Mouse (Mus musculus) ES-E14 (cell line): Measurements from ENCODE around the gene Rabgap1l. TPM values are rescaled to one million over a fixed set of nuclear protein-coding genes. Genes with fewer than 3 reads are reported as not detected.

Source experiments
- DNase-seq: peaks from one replicate; pipeline ENCODE4 v3.0.0-alpha.2; 2013; ENCODE audit warnings: low read depth, low spot score
- H3K27ac ChIP-seq: 2 replicates; pipeline ENCODE4 v1.5.1; 2012; ENCODE audit warnings: low read depth, mild to moderate bottlenecking, low read length, moderate library complexity, mixed read lengths; ENCODE audit not compliant: poor library complexity, insufficient read depth, severe bottlenecking
- H3K36me3 ChIP-seq: 2 replicates; pipeline ENCODE4 v1.6.1; 2012; ENCODE audit warnings: mild to moderate bottlenecking, low read length, moderate library complexity, mixed read lengths; ENCODE audit not compliant: control insufficient read depth, poor library complexity, insufficient read depth, severe bottlenecking
- H3K4me1 ChIP-seq, 2 experiments: fragments of 150-350 bp in 1 of 2; sonication (generic) in 1 of 2; 2 replicates each; pipeline ENCODE4 v1.6.1; 2012; ENCODE audit warnings: low read length in 2 of 2, mild to moderate bottlenecking in 1 of 2, mixed read lengths in 1 of 2; ENCODE audit not compliant: control insufficient read depth in 2 of 2, insufficient read depth in 2 of 2, poor library complexity in 1 of 2
- H3K4me3 ChIP-seq, 2 experiments: fragments of 150-350 bp in 1 of 2; sonication (generic) in 1 of 2; 2 replicates each; pipeline ENCODE4 v1.5.1; 2012; ENCODE audit warnings: low read length in 2 of 2, low read depth in 1 of 2, mild to moderate bottlenecking in 1 of 2, mixed read lengths in 1 of 2; ENCODE audit not compliant: insufficient read depth in 1 of 2, poor library complexity in 1 of 2, severe bottlenecking in 1 of 2
- H3K9ac ChIP-seq: 2 replicates; pipeline ENCODE4 v1.6.1; 2012; ENCODE audit warnings: low read depth, mild to moderate bottlenecking, low read length, mixed read lengths; ENCODE audit not compliant: poor library complexity, insufficient read depth, severe bottlenecking
- H3K9me3 ChIP-seq: fragments of 150-350 bp; sonication (generic); 2 replicates; pipeline ENCODE4 v1.6.1; 2012; ENCODE audit warnings: low read depth, mild to moderate bottlenecking, low read length; ENCODE audit not compliant: control insufficient read depth, insufficient read depth
- CHD2 ChIP-seq: IDR thresholded peaks from 2 replicates; pipeline ENCODE4 v1.6.1; 2014; ENCODE audit warnings: mild to moderate bottlenecking, low read depth, low read length, inconsistent platforms
- HCFC1 ChIP-seq: IDR thresholded peaks from 2 replicates; pipeline ENCODE4 v1.6.1; 2012; ENCODE audit warnings: low read length, inconsistent platforms, borderline replicate concordance; ENCODE audit not compliant: insufficient read depth
- MAFK ChIP-seq: IDR thresholded peaks from 2 replicates; pipeline ENCODE4 v1.6.1; 2014; ENCODE audit warnings: mild to moderate bottlenecking, low read depth, low read length, inconsistent platforms; ENCODE audit not compliant: insufficient read depth
- ZC3H11A ChIP-seq: IDR thresholded peaks from 2 replicates; pipeline ENCODE4 v1.6.1; 2012; ENCODE audit warnings: low read depth, mild to moderate bottlenecking, inconsistent platforms, low read length, borderline replicate concordance
- ZNF384 ChIP-seq: IDR thresholded peaks from 2 replicates; pipeline ENCODE4 v1.6.1; 2012; ENCODE audit warnings: low read depth, low read length, inconsistent platforms
- in situ Hi-C, 2 experiments: fragments of 600-800 bp; cut with MboI; formaldehyde crosslinking; loops; one replicate each; pipeline ENCODE4 v1.15.1; 2025; ENCODE audit warnings: low sequenced_read_pairs in 2 of 2, inconsistent platforms in 1 of 2; ENCODE audit not compliant: unreplicated experiment in 2 of 2
- total RNA-seq: library from RNA; depleted of rRNA; stranded (reverse); fragments of 300-350 nt; gene quantifications from 2 replicates; pipeline ENCODE4 v1.2.3, GENCODE M21; 2012

Gene Rabgap1l
- total RNA-seq, 1 experiment: 10.3 TPM

GRCm38 (mm10) chr1:160755359-160755758 is 37.7 kb downstream of the Rabgap1l start:
- no peak for DNase-seq
- Histone ChIP-seq H3K4me3 (no peak overlapping the region), H3K9ac (no peak overlapping the region), H3K4me1 (no peaks in the 10 kb centered on the region), H3K27ac (no peak overlapping the region), H3K9me3 (no peaks in the 10 kb centered on the region), H3K36me3 (no peaks in the 10 kb centered on the region)
- TF ChIP-seq HCFC1 (no peak), MAFK (no peak), ZC3H11A (no peak), CHD2 (no peak), ZNF384 (no peak)
- in situ Hi-C loops: no loop called here

DNA sequence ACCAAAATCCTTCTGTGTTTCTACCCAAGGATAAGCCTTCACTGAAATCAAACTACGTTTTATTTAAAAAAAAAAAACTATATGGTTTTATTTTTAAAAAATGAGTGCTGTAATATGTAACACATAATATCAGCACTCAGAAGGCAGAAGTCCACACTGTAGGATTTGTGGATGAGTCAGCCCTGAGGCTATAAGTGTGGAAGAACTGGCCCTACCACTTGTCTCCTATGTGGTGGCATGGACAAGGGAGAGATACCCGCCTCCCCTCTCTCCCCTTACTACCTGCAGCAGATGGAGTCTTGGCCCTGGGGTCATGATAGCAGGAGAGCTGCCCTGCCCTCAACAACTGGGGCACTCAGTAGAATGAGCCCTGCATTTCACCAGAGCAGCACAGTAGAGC is 42.4 kb downstream of the Rabgap1l start:
- Histone ChIP-seq H3K36me3 (no peaks in the 10 kb centered on the region), H3K27ac (no peak overlapping the region), H3K4me3 (no peak overlapping the region), H3K4me1 (peaks cover 0 to 1% of the 10 kb centered on the region in 2 experiments; a peak in 1 of 4 replicates), H3K9me3 (no peaks in the 10 kb centered on the region), H3K9ac (no peak overlapping the region)
- no peak for DNase-seq
- no peak for TF ChIP-seq ZC3H11A
- TF ChIP-seq ZNF384: no peak
- in situ Hi-C loops: no loop called here

- in situ Hi-C loops: no loop called here
- H3K4me1 ChIP-seq: peaks cover 0 to 1% of the 10 kb centered on the region in 2 experiments; a peak in 1 of 4 replicates
- H3K9me3 ChIP-seq: no peaks in the 10 kb centered on the region
- H3K36me3 ChIP-seq: no peaks in the 10 kb centered on the region
- no peak for TF ChIP-seq CHD2
- TF ChIP-seq MAFK: no peak
- TF ChIP-seq HCFC1: no peak
- no peak for TF ChIP-seq ZC3H11A
- TF ChIP-seq ZNF384: no peak
- no peak overlapping the region for H3K27ac ChIP-seq
- H3K9ac ChIP-seq: 0 out of 2 replicates have a peak overlapping the region, but pooled peaks have one; percentile 32
- no peak for DNase-seq
- H3K4me3 ChIP-seq: no peak overlapping the region
Measured at GRCm38 (mm10) chr1:160746786-160747185, 46.2 kb downstream of the Rabgap1l start.

DNA sequence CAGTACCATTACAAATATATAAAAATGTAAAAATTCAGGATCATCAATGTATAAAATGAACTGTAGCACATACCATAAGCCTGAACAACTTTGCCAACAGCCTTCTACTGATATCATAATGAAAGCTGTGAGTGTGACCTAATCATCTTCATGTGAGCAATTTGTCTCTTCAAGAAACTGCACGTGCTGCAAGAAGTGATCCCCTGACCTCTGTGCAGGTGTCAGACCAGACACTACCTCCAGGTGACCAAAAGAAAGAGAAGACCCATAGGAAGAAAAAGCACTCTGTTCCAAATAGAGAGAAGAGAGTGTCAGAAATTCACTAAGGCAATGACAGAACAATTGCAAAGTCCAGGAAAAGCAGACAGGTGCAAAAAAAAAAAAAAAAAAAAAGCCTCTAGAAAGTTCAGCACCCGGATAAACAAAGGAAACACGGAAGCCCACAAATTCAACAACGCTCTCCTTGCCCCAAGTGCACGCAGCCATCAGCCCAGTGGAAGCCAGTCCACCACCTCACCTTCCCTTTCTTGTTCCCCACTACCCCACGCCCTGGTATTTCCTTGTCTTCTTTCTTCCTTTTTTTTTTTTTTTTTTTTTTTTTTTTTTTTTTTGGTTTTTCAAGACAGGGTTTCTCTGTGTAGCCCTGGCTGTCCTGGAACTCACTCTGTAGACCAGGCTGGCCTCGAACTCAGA is 47.6 kb downstream of the Rabgap1l start:
- DNase-seq: no peak
- no peak overlapping the region for H3K27ac ChIP-seq
- in situ Hi-C loops: no loop called here
- peaks cover 0 to 1% of the 10 kb centered on the region in 2 experiments; a peak in 1 of 4 replicates for H3K4me1 ChIP-seq
- no peak overlapping the region for H3K4me3 ChIP-seq
- H3K36me3 ChIP-seq: no peaks in the 10 kb centered on the region
- no peak for TF ChIP-seq CHD2
- peak; percentile 86 for TF ChIP-seq ZNF384
- no peak overlapping the region for H3K9ac ChIP-seq
- H3K9me3 ChIP-seq: no peaks in the 10 kb centered on the region

GRCm38 (mm10) chr1:160744009-160744408 is 49.0 kb downstream of the Rabgap1l start:
- DNase-seq: no peak

More at GRCm38 (mm10) chr1:160744009-160744408, 49.0 kb downstream of the Rabgap1l start:
- H3K27ac ChIP-seq: no peak overlapping the region
- H3K4me1 ChIP-seq: peaks cover 0 to 1% of the 10 kb centered on the region in 2 experiments; a peak in 1 of 4 replicates
- no peaks in the 10 kb centered on the region for H3K36me3 ChIP-seq
- no peak overlapping the region for H3K9ac ChIP-seq
- no peak for TF ChIP-seq HCFC1
- no peak overlapping the region for H3K4me3 ChIP-seq
- in situ Hi-C loops: no loop called here
- no peaks in the 10 kb centered on the region for H3K9me3 ChIP-seq
